Comparison of ENCODE assay signal across 8 mouse cellular contexts in genomic region chr2:93188020-93188760, GRCm38 (mm10). TPM values are rescaled to one million over a fixed set of nuclear protein-coding genes. Genes with fewer than 3 reads are reported as not detected.
A peak's percentile ranks its signal among the peaks of the same experiment; 100 is the strongest.
DNase-seq lines count a peak whose midpoint lies in the region; ATAC-seq and TF ChIP-seq lines count a peak whose summit lies in the region.

No protein-coding gene starts in this region.

- peak overlapping the region; percentile 85 for H3K27ac ChIP-seq in spleen, adult 2 months (ENCODE audit: insufficient read depth, low read length)
- H3K27ac ChIP-seq in hindbrain, embryonic 10.5 days, result peak overlapping the region; percentile 97
- H3K27ac ChIP-seq in liver, embryonic 15.5 days (replicated peaks), result no peak overlapping the region

- TF ChIP-seq POLR2A in spleen, adult 2 months (IDR thresholded peaks at IDR 0.05; ENCODE audit: low read depth, low read length), result no peak

- TF ChIP-seq CTCF in spleen, adult 2 months (IDR thresholded peaks at IDR 0.05; ENCODE audit: extremely low read depth, insufficient read depth, insufficient read length, insufficient replicate concordance), result no peak

- H3K4me2 ChIP-seq in liver, embryonic 15.5 days, result peak overlapping the region; percentile 75

- no peaks in the 10 kb centered on the region for H3K27me3 ChIP-seq in spleen, adult 2 months (ENCODE audit: control insufficient read depth, insufficient read depth, low read length)
- peaks cover 41% of the 10 kb centered on the region for H3K27me3 ChIP-seq in hindbrain, embryonic 10.5 days (ENCODE audit: insufficient read depth, poor library complexity, severe bottlenecking)
- peaks cover 74% of the 10 kb centered on the region for H3K27me3 ChIP-seq in liver, embryonic 15.5 days
- no peaks in the 10 kb centered on the region for H3K27me3 ChIP-seq in splenic B cell, adult 2 months (ENCODE audit: control insufficient read depth, insufficient read depth, low read length, poor library complexity, severe bottlenecking)

- H3K4me3 ChIP-seq in spleen, adult 2 months (ENCODE audit: extremely low read depth, insufficient read depth, insufficient read length), result peak overlapping the region; percentile 94
- peak overlapping the region; percentile 92 for H3K4me3 ChIP-seq in hindbrain, embryonic 10.5 days
- peak overlapping the region; percentile 48 for H3K4me3 ChIP-seq in liver, embryonic 15.5 days (replicated peaks)

- peak in 1 of 2 experiments; percentile 36 for DNase-seq in spleen, adult 2 months (ENCODE audit: low read depth in 1 of 2, low spot score in 2 of 2)
- DNase-seq in spleen, postnatal 14 days (ENCODE audit: low spot score in 2 of 2), result no peak
- peak; percentile 68 for DNase-seq in hindbrain, embryonic 10.5 days (ENCODE audit: low spot score)
- peak; percentile 54 for DNase-seq in splenic B cell, adult 2 months (ENCODE audit: low read depth, low spot score)
- no peak for DNase-seq in right cerebral cortex, postnatal 10 days (ENCODE audit: low spot score in 2 of 2)
- no peak for DNase-seq in ovary, postnatal 10 days (ENCODE audit: low spot score)

- WGBS in spleen, adult 2 months, result under 1% methylated on average over 53 of the region's 53 CpGs
- under 1% methylated on average over 53 of the region's 53 CpGs for WGBS in hindbrain, embryonic 10.5 days
- 2% methylated on average over 53 of the region's 53 CpGs for WGBS in liver, embryonic 15.5 days (ENCODE audit: insufficient replicate concordance)

- no peak overlapping the region for H3K9ac ChIP-seq in liver, embryonic 15.5 days

- no peaks in the 10 kb centered on the region for H3K36me3 ChIP-seq in spleen, adult 2 months (ENCODE audit: control insufficient read depth, insufficient read depth, low read length)
- H3K36me3 ChIP-seq in hindbrain, embryonic 10.5 days, result peaks cover 26% of the 10 kb centered on the region
- H3K36me3 ChIP-seq in liver, embryonic 15.5 days (replicated peaks), result no peaks in the 10 kb centered on the region
- no peaks in the 10 kb centered on the region; the same call in 1 of the 2 replicates for H3K36me3 ChIP-seq in splenic B cell, adult 2 months (ENCODE audit: control insufficient read depth, insufficient read depth, low read length, poor library complexity, severe bottlenecking)

- H3K4me1 ChIP-seq in spleen, adult 2 months (ENCODE audit: control insufficient read depth, insufficient read depth, insufficient read length), result peaks cover 26% of the 10 kb centered on the region; the same call in 1 of the 2 replicates
- H3K4me1 ChIP-seq in hindbrain, embryonic 10.5 days (replicated peaks), result peaks cover 68% of the 10 kb centered on the region
- H3K4me1 ChIP-seq in liver, embryonic 15.5 days (replicated peaks), result peaks cover 18% of the 10 kb centered on the region

- ATAC-seq in common myeloid progenitor, adult 5-6 weeks (replicated peaks; ENCODE audit: low read depth, poor library complexity, severe bottlenecking), result 0 out of 2 replicates have a peak, but pooled peaks have one; percentile 10
- no peak for ATAC-seq in liver, embryonic 15.5 days (ENCODE audit: insufficient read depth)

- H3K9me3 ChIP-seq in hindbrain, embryonic 10.5 days, result no peaks in the 10 kb centered on the region
- no peaks in the 10 kb centered on the region for H3K9me3 ChIP-seq in liver, embryonic 15.5 days (replicated peaks)

RNA-seq across cellular contexts. Expression of gene Trp53i11, which starts 0.8 kb away (rescaled TPM):
- polyA plus RNA-seq in spleen, adult 2 months (2012; rRNA removed), result 147 and 149 TPM in 2 replicates
- total RNA-seq in common myeloid progenitor, adult 5-6 weeks (2017), result 2.6 and 4.6 TPM in 2 replicates
- 202 and 281 TPM in 2 replicates for polyA plus RNA-seq in hindbrain, embryonic 10.5 days (2016; fragmentation: Nextera tagmentation; extraction: Ambion mirVana)
- polyA plus RNA-seq in liver, embryonic 15.5 days (2015; fragmentation: Nextera tagmentation; extraction: Ambion mirVana), result 3.4 and 3.7 TPM in 2 replicates

Comparison
In these comparisons a context has a peak if more than half of its experiments do, and no peak if none do; other contexts are left out.
1. DNase-seq: peak in hindbrain, embryonic 10.5 days (single experiment) and splenic B cell, adult 2 months (single experiment); none in spleen, postnatal 14 days (0 of 2), right cerebral cortex, postnatal 10 days (0 of 2) and ovary, postnatal 10 days (single experiment).
2. RNA of gene Trp53i11, which starts 0.8 kb away (polyA plus RNA-seq): 202 to 281 TPM in hindbrain, embryonic 10.5 days and 147 to 149 TPM in spleen, adult 2 months; 3.4 to 3.7 TPM in liver, embryonic 15.5 days; every median in the first group is over 10 times any median in the second.
3. Peak in every context shown above with its lines, with median percentiles within 50 percentile points of each other: H3K4me3 ChIP-seq.